28 mouse cellular contexts compared by ENCODE assay signal in the genomic region with DNA sequence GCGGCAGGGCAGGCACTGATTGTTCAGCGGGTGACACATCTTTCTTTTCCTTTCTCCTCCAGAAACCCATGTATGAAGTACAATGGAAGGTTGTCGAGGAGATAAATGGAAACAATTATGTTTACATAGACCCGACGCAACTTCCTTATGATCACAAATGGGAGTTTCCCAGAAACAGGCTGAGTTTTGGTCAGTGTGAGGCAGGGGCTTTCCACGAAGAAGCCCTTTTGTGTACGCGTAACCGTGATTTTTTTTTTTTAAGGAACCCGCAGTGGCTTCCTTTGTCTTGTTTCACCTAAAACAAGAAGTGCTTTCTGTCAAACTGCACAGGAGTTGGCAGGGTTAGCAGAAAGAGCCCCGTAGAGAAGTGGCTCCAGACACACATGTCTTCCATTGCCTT.
DNase-seq lines count a peak whose midpoint lies in the region; ATAC-seq and TF ChIP-seq lines count a peak whose summit lies in the region.
"Had no signal": no experiment of that assay in that cellular context is flagged by ENCODE, and none has a peak within 500 bp of the region (broad histone marks: within the 10 kb centered on the region; RNA-seq: fewer than 3 reads in every experiment).

No protein-coding gene starts in this region.

- peak; percentile 16 for DNase-seq in lung, embryonic 14.5 days
- DNase-seq in lung, postnatal 10 days: no peak
- peak; percentile 43 for DNase-seq in CD4-positive, CD25-positive, alpha-beta regulatory T cell, adult 2 months (ENCODE audit: low read depth, low spot score)
- peak; percentile 18 for DNase-seq in T-cell, adult 2 months (ENCODE audit: low spot score)
- peak; percentile 4 for DNase-seq in splenic B cell, adult 2 months (ENCODE audit: low read depth, low spot score)
- DNase-seq in thymus, postnatal 0 days (ENCODE audit: low spot score): no peak
- DNase-seq in thymus, postnatal 36 days: no peak
- DNase-seq: adrenal gland, postnatal 36 days; cerebellum, adult 18-20 months; cerebellum, postnatal 10 days; gastrocnemius, adult 2 months; gastrocnemius, postnatal 36 days; kidney, adult 18-20 months; kidney, postnatal 25 days; left cerebral cortex, postnatal 4 days; liver, postnatal 0 days; right cerebral cortex, postnatal 25 days; thymus, postnatal 25 days had no signal

- H3K9me3 ChIP-seq in lung, embryonic 14.5 days (ENCODE audit: low read depth, low read length): no peaks in the 10 kb centered on the region
- H3K9me3 ChIP-seq: embryonic facial prominence, embryonic 13.5 days; forebrain, embryonic 15.5 days; hindbrain, embryonic 15.5 days; kidney, embryonic 15.5 days; liver, embryonic 12.5 days; midbrain, embryonic 10.5 days; midbrain, embryonic 15.5 days had no signal

- no peak overlapping the region for H3K4me3 ChIP-seq in lung, embryonic 14.5 days (ENCODE audit: low read depth, low read length)
- H3K4me3 ChIP-seq: embryonic facial prominence, embryonic 13.5 days; forebrain, embryonic 10.5 days; forebrain, embryonic 15.5 days; gastrocnemius, adult 2 months; hindbrain, embryonic 15.5 days; kidney, embryonic 15.5 days; layer of hippocampus, adult 2 months; liver, embryonic 12.5 days; midbrain, embryonic 10.5 days; midbrain, embryonic 15.5 days had no signal

- no peak for TF ChIP-seq CTCF in lung, embryonic 14.5 days (IDR thresholded peaks at IDR 0.05; ENCODE audit: low read depth)

- H3K4me2 ChIP-seq in lung, embryonic 14.5 days: no peak overlapping the region
- H3K4me2 ChIP-seq: embryonic facial prominence, embryonic 13.5 days; forebrain, embryonic 15.5 days; hindbrain, embryonic 15.5 days; kidney, embryonic 15.5 days; liver, embryonic 12.5 days; midbrain, embryonic 15.5 days had no signal

- no peaks in the 10 kb centered on the region for H3K4me1 ChIP-seq in lung, embryonic 14.5 days (ENCODE audit: insufficient read depth)
- H3K4me1 ChIP-seq: embryonic facial prominence, embryonic 13.5 days; forebrain, embryonic 10.5 days; forebrain, embryonic 15.5 days; kidney, embryonic 15.5 days; liver, embryonic 12.5 days; midbrain, embryonic 10.5 days; midbrain, embryonic 15.5 days had no signal

- no peaks in the 10 kb centered on the region for H3K27me3 ChIP-seq in lung, embryonic 14.5 days (ENCODE audit: insufficient read depth, low read length)
- H3K27me3 ChIP-seq in splenic B cell, adult 2 months (ENCODE audit: control insufficient read depth, insufficient read depth, low read length, poor library complexity, severe bottlenecking): no peaks in the 10 kb centered on the region
- H3K27me3 ChIP-seq: embryonic facial prominence, embryonic 13.5 days; forebrain, embryonic 15.5 days; hindbrain, embryonic 15.5 days; kidney, embryonic 15.5 days; liver, embryonic 12.5 days; midbrain, embryonic 15.5 days had no signal

- no peak overlapping the region for H3K27ac ChIP-seq in lung, embryonic 14.5 days (ENCODE audit: low read depth)
- H3K27ac ChIP-seq: embryonic facial prominence, embryonic 13.5 days; forebrain, embryonic 10.5 days; forebrain, embryonic 15.5 days; gastrocnemius, adult 2 months; hindbrain, embryonic 15.5 days; kidney, embryonic 15.5 days; layer of hippocampus, adult 2 months; liver, embryonic 12.5 days; midbrain, embryonic 10.5 days; midbrain, embryonic 15.5 days had no signal

- H3K9ac ChIP-seq in lung, embryonic 14.5 days: no peak overlapping the region
- H3K9ac ChIP-seq: embryonic facial prominence, embryonic 13.5 days; forebrain, embryonic 15.5 days; hindbrain, embryonic 15.5 days; kidney, embryonic 15.5 days; liver, embryonic 12.5 days; liver, postnatal 0 days; midbrain, embryonic 15.5 days had no signal

- no peaks in the 10 kb centered on the region; the same call in 1 of the 2 replicates for H3K36me3 ChIP-seq in lung, embryonic 14.5 days (ENCODE audit: insufficient read depth)
- H3K36me3 ChIP-seq in splenic B cell, adult 2 months (ENCODE audit: control insufficient read depth, insufficient read depth, low read length, poor library complexity, severe bottlenecking): no peaks in the 10 kb centered on the region
- H3K36me3 ChIP-seq: embryonic facial prominence, embryonic 13.5 days; forebrain, embryonic 15.5 days; kidney, embryonic 15.5 days; midbrain, embryonic 15.5 days had no signal

- WGBS in lung, embryonic 14.5 days: 69% methylated on average over 11 of the region's 11 CpGs

- ATAC-seq in lung, embryonic 14.5 days (ENCODE audit: insufficient read depth): no peak
- ATAC-seq: forebrain, embryonic 15.5 days; liver, embryonic 12.5 days; liver, postnatal 0 days; midbrain, embryonic 15.5 days; Patski had no signal

Comparison
In these comparisons a context has a peak if more than half of its experiments do, and no peak if none do; other contexts are left out.
1. DNase-seq: peak in lung, embryonic 14.5 days (single experiment), CD4-positive, CD25-positive, alpha-beta regulatory T cell, adult 2 months (single experiment), T-cell, adult 2 months (single experiment) and splenic B cell, adult 2 months (single experiment); none in lung, postnatal 10 days (single experiment), thymus, postnatal 0 days (single experiment) and thymus, postnatal 36 days (0 of 2).